Mouse (Mus musculus) left cerebral cortex, postnatal 4 days (tissue): Measurements from ENCODE around the gene Fbp1. TPM values are rescaled to one million over a fixed set of nuclear protein-coding genes. Genes with fewer than 3 reads are reported as not detected.
A peak's percentile ranks its signal among the peaks of the same experiment; 100 is the strongest.
"Not testable (repeated sequence)": the region's sequence is repeated elsewhere in the genome, so short reads cannot be mapped to it uniquely, and the experiment has no call there.

Experiments
- DNase-seq: peaks from one replicate; pipeline ENCODE4 v3.0.0-alpha.2; 2022
- intact Hi-C: fragments of 180-260 bp; cut with DNase I; formaldehyde crosslinking; loops from one replicate; pipeline ENCODE4 v1.15.1; 2025
- total RNA-seq, 2 experiments: library from RNA; stranded (reverse); gene quantifications; 2 replicates each; pipeline ENCODE4 v1.2.3; 2021

Gene Fbp1
- total RNA-seq: under 1 TPM; 0.46 to 0.92 TPM

- peak; percentile 44 for DNase-seq
- intact Hi-C loops: no loop called here
Observed at GRCm38 (mm10) chr13:62887712-62888441, at the start of gene Fbp1. Gene Fbp1, minus strand, starts transcription at chr13:62888282.

- intact Hi-C loops: no loop called here
Observed at GRCm38 (mm10) chr13:62932452-62932851, 44.4 kb upstream of the Fbp1 start.

GRCm38 (mm10) chr13:62929766-62930389 is 41.8 kb upstream of the Fbp1 start:
- intact Hi-C loops: no loop called here
- DNase-seq: peak; percentile 52

More at GRCm38 (mm10) chr13:62932452-62932851, 44.4 kb upstream of the Fbp1 start:
- DNase-seq: no peak

- DNase-seq, intact Hi-C loops: not testable (repeated sequence)
Observed at GRCm38 (mm10) chr13:62929144-62929543, 41.1 kb upstream of the Fbp1 start.

- no peak for DNase-seq
- intact Hi-C loops: no loop called here
Observed at GRCm38 (mm10) chr13:62927470-62927869, 39.4 kb upstream of the Fbp1 start.

DNA sequence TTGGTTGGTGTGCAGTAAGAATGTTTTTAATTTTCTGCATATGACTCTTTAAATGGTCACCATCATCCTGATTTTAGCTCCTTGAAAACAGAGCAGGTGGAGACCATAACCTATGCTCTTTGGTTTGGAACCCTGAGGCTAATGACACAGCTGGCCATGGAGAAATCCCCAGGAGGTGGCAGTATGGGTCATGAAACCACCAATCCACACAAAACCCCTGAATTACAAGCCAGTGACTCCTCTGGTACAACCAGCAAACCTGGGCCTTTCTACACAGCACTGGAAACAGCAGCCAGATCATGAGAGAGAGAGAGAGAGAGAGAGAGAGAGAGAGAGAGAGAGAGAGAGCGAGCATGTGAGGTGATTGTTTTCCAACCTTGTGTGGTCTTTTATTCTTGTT is 38.4 kb upstream of the Fbp1 start:
- peak; percentile 16 for DNase-seq
- intact Hi-C loops: no loop called here

DNA sequence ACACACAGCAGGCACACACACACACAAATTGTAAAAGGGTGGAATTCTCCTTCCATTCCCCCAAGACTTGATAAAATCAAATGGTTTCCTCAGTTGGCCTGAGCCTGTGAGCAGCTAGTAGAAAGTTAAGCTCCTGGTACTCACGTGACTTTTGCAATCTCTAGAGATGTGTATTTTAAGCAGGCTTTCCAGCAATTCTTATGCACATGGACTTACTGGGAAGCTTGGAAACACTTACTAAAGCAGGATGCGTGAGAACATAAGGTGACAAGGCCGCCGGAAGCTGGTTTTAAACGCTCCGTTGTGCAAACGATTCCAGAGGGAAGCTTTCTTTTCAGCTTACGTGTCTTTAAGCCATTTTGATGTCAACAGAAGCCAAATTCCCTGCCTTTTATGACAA is 35.1 kb upstream of the Fbp1 start:
- intact Hi-C loops: loop anchor here (5.0 kb wide), 2 partner anchors 114 to 409 kb away; no protein-coding TSS in a partner anchor
- DNase-seq: no peak

- intact Hi-C loops: loop anchor here (5.0 kb wide), 2 partner anchors 115 to 410 kb away; no protein-coding TSS in a partner anchor
- no peak for DNase-seq
Observed at GRCm38 (mm10) chr13:62922645-62923044, 34.6 kb upstream of the Fbp1 start.

- intact Hi-C loops: loop anchor here (5.0 kb wide), 2 partner anchors 118 to 413 kb away; no protein-coding TSS in a partner anchor
- peak; percentile 82 for DNase-seq
Observed at GRCm38 (mm10) chr13:62919647-62920341, 31.7 kb upstream of the Fbp1 start.

DNA sequence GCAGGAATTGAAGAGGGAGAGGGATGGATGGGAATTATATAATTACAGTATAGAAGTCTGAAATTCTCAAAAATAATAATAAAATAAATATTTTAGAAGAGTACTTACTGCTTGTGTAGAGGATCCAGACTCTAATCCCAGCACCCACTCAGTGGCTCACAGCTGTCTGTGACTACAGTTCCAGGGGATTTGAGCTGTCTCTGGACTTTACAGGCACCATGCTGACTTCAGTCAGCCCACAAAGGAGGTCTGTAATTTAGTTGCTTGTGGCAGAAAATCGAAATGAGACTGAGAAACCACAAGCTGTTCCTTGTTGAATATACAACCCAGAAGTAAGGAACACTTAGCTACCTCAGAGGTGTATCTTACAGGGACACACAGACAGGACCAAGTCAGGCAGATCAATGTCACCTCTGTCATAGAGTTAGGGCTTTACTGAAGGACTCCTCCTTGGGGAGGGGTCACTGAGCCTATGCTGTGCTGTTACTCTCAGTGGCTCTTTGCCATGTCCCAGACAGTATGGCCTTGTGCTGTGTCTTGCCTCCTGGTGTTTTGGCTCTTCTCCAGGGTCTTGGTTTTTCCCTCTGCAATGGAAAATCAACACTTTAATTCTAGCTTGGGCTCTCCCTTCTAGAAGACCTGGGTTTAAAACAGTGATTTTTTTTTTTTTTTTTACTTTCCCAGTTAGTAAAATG is 29.5 kb upstream of the Fbp1 start:
- peak; percentile 49 for DNase-seq
- intact Hi-C loops: no loop called here

- intact Hi-C loops: no loop called here
- DNase-seq: peak; percentile 10
Observed at GRCm38 (mm10) chr13:62916675-62917074, 28.6 kb upstream of the Fbp1 start.

GRCm38 (mm10) chr13:62911575-62911974 is 23.5 kb upstream of the Fbp1 start:
- DNase-seq: no peak
- intact Hi-C loops: no loop called here

DNA sequence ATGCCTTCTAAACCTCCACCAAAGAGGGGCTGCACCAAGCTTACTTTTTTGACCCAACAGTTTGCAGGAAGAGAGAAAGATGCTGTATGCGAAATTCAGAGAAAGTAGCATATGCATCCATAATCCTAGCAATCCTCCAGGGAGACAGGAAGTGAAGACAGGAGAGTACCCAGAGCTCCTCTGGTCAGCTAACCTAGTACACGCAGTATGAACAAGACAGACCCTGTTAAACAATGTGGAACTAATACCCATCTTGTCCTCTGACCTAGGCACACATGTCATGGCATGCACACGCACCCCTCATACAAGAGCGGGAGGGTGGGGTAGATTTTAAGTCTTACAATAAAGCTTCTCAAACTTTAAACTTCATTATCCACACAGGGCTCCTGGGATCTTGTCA is 22.1 kb upstream of the Fbp1 start:
- intact Hi-C loops: no loop called here
- no peak for DNase-seq

DNA sequence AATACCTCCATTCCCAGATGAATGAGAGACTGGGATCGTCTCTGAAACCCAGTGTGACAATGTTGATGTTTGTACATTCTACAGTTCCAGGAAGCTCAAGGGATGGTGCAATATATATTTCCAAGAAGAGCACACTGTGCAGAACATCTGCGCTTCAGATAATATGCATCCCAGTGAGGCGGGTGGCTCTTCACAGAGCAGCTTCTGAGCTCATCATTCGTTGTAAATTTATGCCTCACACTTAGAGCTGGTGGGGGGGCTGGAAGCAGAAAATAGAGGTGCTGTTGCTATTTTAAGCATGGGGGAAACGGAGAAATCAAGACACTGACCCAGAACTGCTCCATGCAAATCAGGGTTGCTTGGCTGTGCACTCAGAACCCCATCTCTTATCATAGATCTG is 21.7 kb upstream of the Fbp1 start:
- intact Hi-C loops: no loop called here

GRCm38 (mm10) chr13:62908163-62908559 is 20.1 kb upstream of the Fbp1 start:
- intact Hi-C loops: no loop called here
- DNase-seq: no peak

More for the DNA sequence above, 21.7 kb upstream of the Fbp1 start:
- no peak for DNase-seq

GRCm38 (mm10) chr13:62907527-62908162 is 19.6 kb upstream of the Fbp1 start:
- intact Hi-C loops: no loop called here
- no peak for DNase-seq

DNA sequence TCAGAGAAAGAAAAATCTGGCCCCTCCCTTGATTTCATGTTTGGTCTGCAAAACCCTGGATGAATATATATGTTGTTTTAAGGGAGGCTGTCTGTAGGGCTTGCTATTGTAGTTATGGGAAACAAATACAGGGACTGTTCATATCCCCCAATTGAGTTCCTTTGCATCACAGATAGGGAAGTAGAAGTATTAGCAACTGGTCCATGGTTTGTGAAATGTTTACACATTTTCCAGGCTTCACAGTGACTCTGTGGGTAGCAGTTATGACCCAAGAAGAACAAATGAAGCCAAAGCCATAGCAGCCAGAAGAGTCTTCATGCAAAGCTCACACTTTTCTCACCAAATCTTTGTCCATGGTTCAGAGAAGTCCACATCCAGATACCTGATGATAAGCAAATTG is 13.1 kb upstream of the Fbp1 start:
- intact Hi-C loops: no loop called here
- DNase-seq: no peak

GRCm38 (mm10) chr13:62897927-62898646 is 10.0 kb upstream of the Fbp1 start:
- DNase-seq: peak; percentile 31
- intact Hi-C loops: no loop called here

- DNase-seq: no peak
- intact Hi-C loops: no loop called here
Observed at GRCm38 (mm10) chr13:62893044-62893842, 5.2 kb upstream of the Fbp1 start.
